Mouse (Mus musculus) embryonic fibroblast, embryonic 13.5 days (primary cell): ENCODE measurements around the gene Dpp10. TPM values are rescaled to one million over a fixed set of nuclear protein-coding genes. Genes with fewer than 3 reads are reported as not detected.

Experiments
- H3K27ac ChIP-seq: 2 replicates; pipeline ENCODE4 v1.5.1; 2012; ENCODE audit warnings: low read length, control low read depth, inconsistent platforms; ENCODE audit not compliant: insufficient read depth
- H3K4me1 ChIP-seq: 2 replicates; pipeline ENCODE4 v1.6.1; 2011; ENCODE audit warnings: low read length; ENCODE audit not compliant: control insufficient read depth, insufficient read depth
- H3K4me3 ChIP-seq: 2 replicates; pipeline ENCODE4 v1.5.1; 2011; ENCODE audit warnings: mild to moderate bottlenecking, control low read depth, low read length; ENCODE audit not compliant: insufficient read depth
- CTCF ChIP-seq: IDR thresholded peaks from 2 replicates; pipeline ENCODE4 v1.5.1; 2011; ENCODE audit warnings: mild to moderate bottlenecking, control low read depth, low read length, moderate library complexity, borderline replicate concordance; ENCODE audit not compliant: insufficient read depth
- POLR2A ChIP-seq: IDR thresholded peaks from 2 replicates; pipeline ENCODE4 v1.6.1; 2011; ENCODE audit warnings: low read depth, mild to moderate bottlenecking, control low read depth, low read length, moderate library complexity
- polyA plus RNA-seq: library from polyadenylated mRNA; stranded (reverse); fragments of >200 nt; gene quantifications from 2 replicates; pipeline ENCODE4 v1.2.4, GENCODE M21; 2011; ENCODE audit warnings: low read depth; ENCODE audit not compliant: missing spikeins, insufficient read length

The Dpp10 gene
- polyA plus RNA-seq, 1 experiment = not detected

GRCm38 (mm10) chr1:123658409-123658808 lies 386.9 kb downstream of the Dpp10 start:
- Histone ChIP-seq H3K27ac (no peak overlapping the region), H3K4me3 (no peak overlapping the region), H3K4me1 (no peaks in the 10 kb centered on the region)
- no peak for TF ChIP-seq CTCF
- no peak for TF ChIP-seq POLR2A

- Histone ChIP-seq H3K4me3 (no peak overlapping the region), H3K27ac (no peak overlapping the region), H3K4me1 (no peaks in the 10 kb centered on the region)
- TF ChIP-seq CTCF = no peak
- TF ChIP-seq POLR2A = no peak
Observed at GRCm38 (mm10) chr1:123656607-123657006, 388.8 kb downstream of the Dpp10 start.

GRCm38 (mm10) chr1:123637897-123638296 lies 407.5 kb downstream of the Dpp10 start:
- H3K4me3 ChIP-seq = no peak overlapping the region
- TF ChIP-seq POLR2A = no peak
- no peak for TF ChIP-seq CTCF
- no peaks in the 10 kb centered on the region for H3K4me1 ChIP-seq
- no peak overlapping the region for H3K27ac ChIP-seq

GRCm38 (mm10) chr1:123628268-123628667 lies 417.1 kb downstream of the Dpp10 start:
- TF ChIP-seq POLR2A (no peak), CTCF (no peak)
- H3K4me3 ChIP-seq = no peak overlapping the region
- H3K4me1 ChIP-seq = no peaks in the 10 kb centered on the region
- no peak overlapping the region for H3K27ac ChIP-seq

GRCm38 (mm10) chr1:123584857-123585256 lies 460.5 kb downstream of the Dpp10 start:
- H3K4me1 ChIP-seq = no peaks in the 10 kb centered on the region
- no peak overlapping the region for H3K27ac ChIP-seq
- no peak for TF ChIP-seq POLR2A
- TF ChIP-seq CTCF = no peak
- no peak overlapping the region for H3K4me3 ChIP-seq

GRCm38 (mm10) chr1:123580112-123580511 lies 465.2 kb downstream of the Dpp10 start:
- Histone ChIP-seq H3K4me1 (no peaks in the 10 kb centered on the region), H3K27ac (no peak overlapping the region), H3K4me3 (no peak overlapping the region)
- TF ChIP-seq POLR2A (no peak), CTCF (no peak)

- TF ChIP-seq POLR2A (no peak), CTCF (no peak)
- Histone ChIP-seq H3K27ac (no peak overlapping the region), H3K4me1 (no peaks in the 10 kb centered on the region), H3K4me3 (no peak overlapping the region)
Observed at GRCm38 (mm10) chr1:123573713-123574112, 471.6 kb downstream of the Dpp10 start.

GRCm38 (mm10) chr1:123542496-123542895 lies 502.9 kb downstream of the Dpp10 start:
- H3K27ac ChIP-seq = no peak overlapping the region
- TF ChIP-seq CTCF = no peak
- TF ChIP-seq POLR2A = no peak

GRCm38 (mm10) chr1:123467729-123468128 lies 577.6 kb downstream of the Dpp10 start:
- no peak for TF ChIP-seq POLR2A

More at GRCm38 (mm10) chr1:123542496-123542895, 502.9 kb downstream of the Dpp10 start:
- no peak overlapping the region for H3K4me3 ChIP-seq
- no peaks in the 10 kb centered on the region for H3K4me1 ChIP-seq

GRCm38 (mm10) chr1:123414163-123414562 lies 631.2 kb downstream of the Dpp10 start:
- H3K4me3 ChIP-seq = no peak overlapping the region
- H3K27ac ChIP-seq = no peak overlapping the region
- TF ChIP-seq POLR2A = no peak
- TF ChIP-seq CTCF = no peak
- no peaks in the 10 kb centered on the region for H3K4me1 ChIP-seq

More at GRCm38 (mm10) chr1:123467729-123468128, 577.6 kb downstream of the Dpp10 start:
- no peak overlapping the region for H3K4me3 ChIP-seq
- no peaks in the 10 kb centered on the region for H3K4me1 ChIP-seq
- H3K27ac ChIP-seq = no peak overlapping the region

- Histone ChIP-seq H3K27ac (no peak overlapping the region), H3K4me1 (no peaks in the 10 kb centered on the region), H3K4me3 (no peak overlapping the region)
- TF ChIP-seq POLR2A = no peak
- no peak for TF ChIP-seq CTCF
Observed at GRCm38 (mm10) chr1:123351300-123351699, 694.1 kb downstream of the Dpp10 start.
